Mouse (Mus musculus) kidney, postnatal 36 days (tissue): ENCODE data around the gene Stx7.
A peak's percentile ranks its signal among the peaks of the same experiment; 100 is the strongest.
"Not testable (repeated sequence)": the region's sequence is repeated elsewhere in the genome, so short reads cannot be mapped to it uniquely, and the experiment has no call there.

Experiments
- DNase-seq, 2 experiments: peaks; one replicate each; pipeline ENCODE4 v3.0.0; 2021 to 2022; ENCODE audit warnings: mixed read lengths in 2 of 2

Stx7 gene

GRCm38 (mm10) chr10:24149135-24149781 lies at the start of gene Stx7:
Stx7 (plus strand) TSS chr10:24149302.
- DNase-seq: peak; percentile 95 to 97

- not testable (repeated sequence) for DNase-seq
Measured at GRCm38 (mm10) chr10:24101812-24102211, 47.3 kb upstream of the Stx7 start, which contains the start of gene Taar8c. Taar8c (minus strand) TSS chr10:24101912.

GRCm38 (mm10) chr10:24103299-24103698 lies 45.8 kb upstream of the Stx7 start:
- not testable (repeated sequence) for DNase-seq

GRCm38 (mm10) chr10:24107747-24108146 lies 41.4 kb upstream of the Stx7 start:
- DNase-seq: no peak

GRCm38 (mm10) chr10:24108236-24108635 lies 40.9 kb upstream of the Stx7 start:
- peak in 1 of 2 experiments; percentile 28 for DNase-seq

GRCm38 (mm10) chr10:24109434-24109833 lies 39.7 kb upstream of the Stx7 start, which contains the start of gene Taar9:
Taar9 (minus strand) TSS chr10:24109534.
- not testable (repeated sequence) for DNase-seq

- DNase-seq: peak; percentile 67 to 75
Measured at GRCm38 (mm10) chr10:24111116-24111778, 37.9 kb upstream of the Stx7 start.

GRCm38 (mm10) chr10:24131451-24132262 lies 17.4 kb upstream of the Stx7 start:
- peak; percentile 78 to 85 for DNase-seq

GRCm38 (mm10) chr10:24132273-24132672 lies 16.8 kb upstream of the Stx7 start:
- DNase-seq: peak; percentile 75 to 82

GRCm38 (mm10) chr10:24133132-24133531 lies 16.0 kb upstream of the Stx7 start:
- DNase-seq: no peak

GRCm38 (mm10) chr10:24134071-24134645 lies 14.9 kb upstream of the Stx7 start:
- DNase-seq: peak in 1 of 2 experiments; percentile 19

- peak; percentile 63 to 69 for DNase-seq
Measured at GRCm38 (mm10) chr10:24138623-24139261, 10.4 kb upstream of the Stx7 start.

GRCm38 (mm10) chr10:24142735-24143134 lies 6.4 kb upstream of the Stx7 start:
- no peak for DNase-seq

GRCm38 (mm10) chr10:24150086-24150485 lies 984 bp downstream of the Stx7 start:
- peak; percentile 70 to 84 for DNase-seq

GRCm38 (mm10) chr10:24158470-24159254 lies 9.6 kb downstream of the Stx7 start:
- DNase-seq: peak in 1 of 2 experiments; percentile 44

- peak; percentile 51 to 59 for DNase-seq
Measured at GRCm38 (mm10) chr10:24159575-24159974, 10.5 kb downstream of the Stx7 start.

GRCm38 (mm10) chr10:24160349-24160748 lies 11.2 kb downstream of the Stx7 start:
- no peak for DNase-seq

- DNase-seq: peak; percentile 66 to 68
Measured at GRCm38 (mm10) chr10:24164137-24164908, 15.2 kb downstream of the Stx7 start.

- DNase-seq: no peak
Measured at GRCm38 (mm10) chr10:24164909-24165304, 15.8 kb downstream of the Stx7 start.

GRCm38 (mm10) chr10:24165526-24166055 lies 16.5 kb downstream of the Stx7 start:
- DNase-seq: no peak
